Mouse (Mus musculus): ENCODE measurements around the gene Acod1. TPM values are rescaled to one million over a fixed set of nuclear protein-coding genes. Genes with fewer than 3 reads are reported as not detected.

The Acod1 gene
- polyA plus RNA-seq, 1 experiment from 2014 or later: not detected

DNA sequence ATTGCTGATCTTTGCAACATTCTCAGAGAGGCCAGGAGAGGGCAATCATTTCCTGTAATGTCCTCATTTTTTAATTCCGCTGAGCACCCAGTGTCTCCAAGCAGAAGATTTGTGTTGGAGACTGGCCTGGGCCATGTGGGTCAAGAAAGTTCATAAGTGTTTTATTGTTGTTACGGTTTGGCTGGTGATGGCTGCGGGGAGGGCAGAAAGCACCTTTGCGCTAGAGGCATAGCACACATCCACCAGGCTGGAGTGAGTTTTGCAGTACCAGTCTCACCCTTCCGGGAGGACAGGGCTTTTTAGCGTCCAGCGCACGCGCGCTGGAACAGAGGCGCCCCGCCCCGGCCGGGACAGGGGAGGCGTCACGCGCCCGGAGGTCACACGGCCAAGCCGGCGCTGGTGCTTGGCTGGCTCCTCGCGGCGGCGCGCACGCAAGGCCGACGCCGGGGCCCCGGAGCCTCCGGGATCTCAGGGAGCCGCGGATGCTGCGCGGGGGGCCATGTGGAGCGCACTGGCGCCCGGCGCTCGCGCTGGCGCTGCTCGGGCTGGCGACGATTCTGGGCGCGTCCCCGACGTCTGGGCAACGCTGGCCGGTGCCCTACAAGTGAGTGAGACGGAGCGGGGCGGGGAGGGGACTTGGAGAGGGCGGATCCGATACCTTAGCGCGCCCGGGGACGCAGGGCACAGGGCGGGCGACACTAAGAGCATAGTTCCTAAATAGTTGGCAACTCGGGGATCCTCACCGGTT lies 23.3 kb downstream of the Acod1 start, which contains the start of gene Cln5:
Gene Cln5, plus strand, starts transcription at position 353 of the 748 bp plus-strand sequence.
- H3K4me2 ChIP-seq (replicated peaks): peak within 1 kb of the TSS; percentile 69
- H3K9me3 ChIP-seq (ENCODE audit: control insufficient read depth, low read length): no peaks in the 10 kb centered on the region
- peak; percentile 96 for ATAC-seq (ENCODE audit: low FRiP score)
- H3K27ac ChIP-seq: peak within 1 kb of the TSS; percentile 75
- H3K27me3 ChIP-seq (ENCODE audit: control insufficient read depth, insufficient read depth, low read length): no peaks in the 10 kb centered on the region
- peak within 1 kb of the TSS; percentile 73 for H3K9ac ChIP-seq
- H3K4me3 ChIP-seq (replicated peaks; ENCODE audit: low read length): peak within 1 kb of the TSS; percentile 69
- H3K36me3 ChIP-seq (replicated peaks; ENCODE audit: control insufficient read depth, insufficient read depth): peaks cover 11% of the 10 kb centered on the region; the same call in 1 of the 2 replicates
- WGBS: under 1% methylated on average over 65 of the region's 65 CpGs
- peak; percentile 93 for DNase-seq (ENCODE audit: low spot score)
- peaks cover 7% of the 10 kb centered on the region for H3K4me1 ChIP-seq (replicated peaks; ENCODE audit: control insufficient read depth, insufficient read depth, low read length)

DNA sequence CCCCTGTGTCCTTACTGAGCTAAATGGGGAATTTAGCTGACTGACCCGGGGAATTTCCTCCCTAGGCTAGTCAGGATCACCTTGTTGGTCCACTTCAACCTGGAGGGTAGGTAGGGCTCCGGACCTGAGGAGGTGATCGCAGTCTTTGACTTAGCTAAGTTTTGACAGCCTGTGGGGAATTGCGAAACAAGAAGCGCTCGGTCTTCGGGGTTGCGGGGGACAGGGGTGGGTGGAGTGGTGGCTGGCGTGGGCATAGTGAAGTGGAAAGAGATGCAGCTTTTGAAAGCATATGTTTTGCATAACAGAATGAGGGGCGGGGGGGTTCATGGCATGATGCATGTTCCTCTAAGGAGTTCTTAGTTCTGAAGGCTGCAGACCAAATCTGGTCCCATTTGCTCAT lies 24.0 kb downstream of the Acod1 start:
- H3K4me1 ChIP-seq (replicated peaks; ENCODE audit: control insufficient read depth, insufficient read depth, low read length): peaks cover 7% of the 10 kb centered on the region
- no peaks in the 10 kb centered on the region for H3K9me3 ChIP-seq (ENCODE audit: control insufficient read depth, low read length)
- H3K9ac ChIP-seq: peak overlapping the region; percentile 73
- no peak for ATAC-seq (ENCODE audit: low FRiP score)
- peak overlapping the region; percentile 69 for H3K4me2 ChIP-seq (replicated peaks)
- WGBS: 4% methylated on average over 10 of the region's 10 CpGs
- H3K4me3 ChIP-seq (replicated peaks; ENCODE audit: low read length): peak overlapping the region; percentile 69
- no peak for DNase-seq (ENCODE audit: low spot score)
- no peaks in the 10 kb centered on the region for H3K27me3 ChIP-seq (ENCODE audit: control insufficient read depth, insufficient read depth, low read length)
- no peak overlapping the region for H3K27ac ChIP-seq
- H3K36me3 ChIP-seq (replicated peaks; ENCODE audit: control insufficient read depth, insufficient read depth): peaks cover 11% of the 10 kb centered on the region; the same call in 1 of the 2 replicates

DNA sequence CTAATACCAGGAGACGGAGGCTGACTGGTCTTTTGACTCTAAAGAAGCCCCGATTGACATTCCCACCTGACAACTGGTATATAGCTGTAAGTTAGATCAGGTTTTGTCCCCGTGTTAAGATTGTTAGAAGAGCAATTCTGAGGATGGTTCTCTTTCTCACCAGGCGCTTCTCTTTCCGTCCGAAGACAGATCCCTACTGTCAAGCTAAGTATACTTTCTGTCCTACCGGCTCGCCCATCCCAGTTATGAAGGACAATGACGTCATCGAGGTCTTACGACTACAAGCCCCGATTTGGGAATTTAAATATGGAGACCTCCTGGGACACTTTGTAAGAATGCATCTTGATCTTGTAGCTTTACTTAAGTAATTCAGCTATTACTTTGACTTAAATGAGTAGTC lies 24.7 kb downstream of the Acod1 start:
- no peak overlapping the region for H3K27ac ChIP-seq
- H3K9me3 ChIP-seq (ENCODE audit: control insufficient read depth, low read length): no peaks in the 10 kb centered on the region
- ATAC-seq (ENCODE audit: low FRiP score): no peak
- no peak overlapping the region for H3K4me2 ChIP-seq (replicated peaks)
- H3K4me1 ChIP-seq (replicated peaks; ENCODE audit: control insufficient read depth, insufficient read depth, low read length): peaks cover 7% of the 10 kb centered on the region
- no peak overlapping the region for H3K9ac ChIP-seq
- no peaks in the 10 kb centered on the region for H3K27me3 ChIP-seq (ENCODE audit: control insufficient read depth, insufficient read depth, low read length)
- no peak for DNase-seq (ENCODE audit: low spot score)
- peaks cover 15% of the 10 kb centered on the region; the same call in 1 of the 2 replicates for H3K36me3 ChIP-seq (replicated peaks; ENCODE audit: control insufficient read depth, insufficient read depth)
- 93% methylated on average over 12 of the region's 12 CpGs for WGBS
- H3K4me3 ChIP-seq (replicated peaks; ENCODE audit: low read length): no peak overlapping the region

DNA sequence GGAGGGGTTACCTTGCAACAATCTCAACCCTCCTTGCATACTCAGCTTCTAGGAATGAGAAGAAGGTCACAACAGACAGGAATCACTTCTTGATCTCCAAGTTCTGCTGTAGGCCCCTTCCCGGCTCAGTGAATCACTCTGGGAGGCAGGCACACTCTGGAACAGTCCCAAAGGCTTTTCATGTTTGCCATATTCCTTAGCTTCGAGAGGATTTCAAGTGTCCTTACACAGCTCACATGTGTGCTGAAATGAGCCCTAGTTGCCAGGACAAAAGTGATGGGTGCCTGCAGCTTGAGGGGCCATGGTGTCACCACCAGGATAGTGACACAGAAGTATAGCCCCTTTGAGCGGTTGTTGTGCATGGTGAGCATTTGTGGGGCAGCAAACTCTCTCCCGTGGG lies 26.0 kb downstream of the Acod1 start:
- ATAC-seq (ENCODE audit: low FRiP score) (no peak), DNase-seq (ENCODE audit: low spot score) (no peak)
- peaks cover 26% of the 10 kb centered on the region for H3K36me3 ChIP-seq (replicated peaks; ENCODE audit: control insufficient read depth, insufficient read depth)
- no peak overlapping the region for H3K4me2 ChIP-seq (replicated peaks)
- no peak overlapping the region for H3K9ac ChIP-seq
- no peak overlapping the region for H3K4me3 ChIP-seq (replicated peaks; ENCODE audit: low read length)
- H3K4me1 ChIP-seq (replicated peaks; ENCODE audit: control insufficient read depth, insufficient read depth, low read length): peaks cover 7% of the 10 kb centered on the region
- H3K27me3 ChIP-seq (ENCODE audit: control insufficient read depth, insufficient read depth, low read length): no peaks in the 10 kb centered on the region
- H3K9me3 ChIP-seq (ENCODE audit: control insufficient read depth, low read length): no peaks in the 10 kb centered on the region
- no peak overlapping the region for H3K27ac ChIP-seq
- 93% methylated on average over 4 of the region's 4 CpGs for WGBS

DNA sequence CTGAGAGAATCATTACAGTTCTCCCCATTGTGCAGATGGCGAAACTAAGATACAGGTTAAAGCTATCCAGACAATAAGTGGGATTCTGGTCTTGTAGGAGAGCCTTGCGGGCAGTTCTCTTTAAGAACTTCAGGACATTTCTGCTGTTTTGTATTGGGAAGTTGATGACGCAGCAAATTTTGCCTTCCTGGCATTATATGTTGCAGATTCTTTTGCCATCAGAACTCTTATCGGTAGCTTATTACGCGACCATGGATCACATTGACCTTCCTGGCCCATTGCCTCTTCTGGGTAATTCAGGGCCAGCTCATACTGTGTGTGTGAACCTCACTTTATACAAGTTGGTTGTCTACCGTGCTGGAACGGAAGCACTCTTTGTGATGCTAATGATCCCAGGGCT lies 27.0 kb downstream of the Acod1 start:
- Histone ChIP-seq H3K27me3 (ENCODE audit: control insufficient read depth, insufficient read depth, low read length) (no peaks in the 10 kb centered on the region), H3K36me3 (replicated peaks; ENCODE audit: control insufficient read depth, insufficient read depth) (peaks cover 32% of the 10 kb centered on the region), H3K4me3 (replicated peaks; ENCODE audit: low read length) (no peak overlapping the region), H3K4me1 (replicated peaks; ENCODE audit: control insufficient read depth, insufficient read depth, low read length) (peaks cover 7% of the 10 kb centered on the region), H3K4me2 (replicated peaks) (no peak overlapping the region), H3K27ac (no peak overlapping the region), H3K9ac (no peak overlapping the region), H3K9me3 (ENCODE audit: control insufficient read depth, low read length) (no peaks in the 10 kb centered on the region)
- 77% methylated on average over 8 of the region's 8 CpGs for WGBS
- ATAC-seq (ENCODE audit: low FRiP score) (no peak), DNase-seq (ENCODE audit: low spot score) (no peak)

DNA sequence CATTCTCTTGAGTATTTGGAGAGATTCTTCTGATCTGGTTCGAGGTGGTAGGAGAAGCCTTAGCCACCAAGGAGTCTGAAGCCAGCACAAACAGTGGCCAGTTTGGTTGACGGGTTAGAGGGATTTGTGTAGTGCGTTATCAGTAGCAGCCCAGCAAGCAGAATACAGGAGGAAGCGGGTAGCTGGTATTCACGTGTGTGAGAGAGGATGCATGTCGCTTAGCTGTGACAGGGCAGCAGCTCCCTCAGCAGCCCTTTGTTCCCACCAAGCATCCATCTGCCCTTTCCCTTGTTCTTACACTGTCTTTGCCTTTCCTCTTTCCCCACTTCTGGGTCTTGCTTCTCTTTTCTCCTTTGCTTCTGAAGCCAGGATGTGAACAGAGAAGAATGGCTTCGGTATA lies 28.4 kb downstream of the Acod1 start:
- H3K4me1 ChIP-seq (replicated peaks; ENCODE audit: control insufficient read depth, insufficient read depth, low read length): peaks cover 7% of the 10 kb centered on the region
- DNase-seq (ENCODE audit: low spot score) (no peak), ATAC-seq (ENCODE audit: low FRiP score) (no peak)
- no peak overlapping the region for H3K4me3 ChIP-seq (replicated peaks; ENCODE audit: low read length)
- H3K9ac ChIP-seq: no peak overlapping the region
- H3K36me3 ChIP-seq (replicated peaks; ENCODE audit: control insufficient read depth, insufficient read depth): peaks cover 32% of the 10 kb centered on the region
- H3K9me3 ChIP-seq (ENCODE audit: control insufficient read depth, low read length): no peaks in the 10 kb centered on the region
- no peak overlapping the region for H3K27ac ChIP-seq
- H3K27me3 ChIP-seq (ENCODE audit: control insufficient read depth, insufficient read depth, low read length): no peaks in the 10 kb centered on the region
- no peak overlapping the region for H3K4me2 ChIP-seq (replicated peaks)
- 74% methylated on average over 7 of the region's 7 CpGs for WGBS

DNA sequence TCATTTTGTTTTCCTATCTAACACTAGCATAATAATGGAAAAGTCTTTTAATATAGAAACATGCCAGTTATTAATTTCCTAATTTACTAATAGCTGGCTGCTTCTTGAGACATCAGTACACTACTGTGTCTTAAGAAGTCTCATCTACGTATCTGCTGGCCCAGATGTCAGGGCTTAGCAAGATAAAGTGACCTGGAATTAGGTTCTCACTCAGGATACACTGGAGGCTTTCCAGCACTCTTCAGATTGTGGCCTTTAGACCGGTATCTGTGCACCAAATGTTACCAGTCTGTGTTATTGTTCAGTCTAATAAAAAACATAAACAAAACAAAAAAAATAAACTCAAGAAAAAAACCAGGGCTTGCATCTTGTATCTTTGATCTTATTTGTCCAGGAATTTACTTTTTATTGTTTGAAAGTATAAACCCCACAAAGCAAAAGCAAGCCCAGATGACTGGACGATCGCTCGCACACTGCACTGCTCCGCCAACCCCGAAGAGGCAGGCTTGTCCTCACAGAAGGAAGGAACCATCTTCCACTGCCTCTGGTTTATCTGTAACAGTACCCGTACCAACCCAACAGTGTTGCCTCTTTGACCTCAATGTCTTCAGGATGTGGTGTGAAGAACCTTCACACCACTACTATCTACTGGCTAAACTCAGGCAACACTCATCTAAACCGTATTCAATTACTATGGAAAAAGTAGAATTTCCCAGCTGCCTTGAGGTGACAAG lies 30.7 kb downstream of the Acod1 start:
- H3K9me3 ChIP-seq (ENCODE audit: control insufficient read depth, low read length): no peaks in the 10 kb centered on the region
- WGBS: 94% methylated on average over 9 of the region's 9 CpGs

DNA sequence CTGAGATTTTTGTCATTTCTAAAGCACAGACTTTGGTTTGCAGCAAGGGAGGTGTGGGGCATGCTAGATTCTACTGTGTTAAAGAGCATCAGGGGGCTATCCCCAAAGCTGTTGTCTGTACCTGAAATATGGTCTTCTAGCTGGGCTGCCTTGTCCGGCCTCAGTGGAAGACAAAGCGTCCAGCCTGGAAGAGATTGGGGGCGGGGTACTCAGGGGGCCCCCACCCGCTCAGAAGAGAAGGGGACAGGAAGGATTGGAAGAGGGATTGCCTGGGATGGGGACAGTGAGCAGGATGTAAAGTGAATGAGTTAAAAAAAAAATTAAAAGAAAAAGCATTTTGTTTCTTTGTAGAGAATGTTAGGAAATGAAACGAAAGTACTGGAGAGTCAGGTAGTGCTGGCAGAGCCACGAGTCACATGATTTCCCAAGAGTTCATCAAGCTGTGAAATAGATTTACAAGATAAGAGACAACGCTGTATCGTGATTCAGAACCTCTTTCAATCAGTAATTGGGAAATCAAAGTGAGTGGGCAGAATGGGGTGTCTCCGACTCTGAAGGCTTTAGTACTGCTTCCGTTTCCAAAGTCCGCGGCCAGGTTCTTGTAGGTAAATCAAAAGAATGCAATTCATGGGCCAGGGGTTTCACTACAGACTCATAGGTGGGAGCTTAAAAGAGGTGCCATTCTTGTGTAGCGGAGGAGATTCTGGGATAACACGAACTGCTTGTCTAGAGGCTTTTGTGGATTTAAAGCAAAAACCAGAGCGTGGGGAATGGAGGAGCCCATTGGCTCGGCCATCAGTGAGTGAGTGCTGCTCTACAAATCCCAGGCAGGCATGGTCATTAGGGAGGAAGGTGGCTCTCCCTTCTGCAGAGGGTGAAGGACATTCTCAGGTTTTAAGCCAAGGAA lies 31.5 kb downstream of the Acod1 start:
- Histone ChIP-seq H3K4me2 (replicated peaks) (no peak overlapping the region), H3K27ac (no peak overlapping the region), H3K9me3 (ENCODE audit: control insufficient read depth, low read length) (no peaks in the 10 kb centered on the region), H3K9ac (no peak overlapping the region), H3K36me3 (replicated peaks; ENCODE audit: control insufficient read depth, insufficient read depth) (peaks cover 32% of the 10 kb centered on the region), H3K4me1 (replicated peaks; ENCODE audit: control insufficient read depth, insufficient read depth, low read length) (no peaks in the 10 kb centered on the region), H3K27me3 (ENCODE audit: control insufficient read depth, insufficient read depth, low read length) (no peaks in the 10 kb centered on the region), H3K4me3 (replicated peaks; ENCODE audit: low read length) (no peak overlapping the region)
- DNase-seq (ENCODE audit: low spot score) (no peak), ATAC-seq (ENCODE audit: low FRiP score) (no peak)
- 89% methylated on average over 16 of the region's 16 CpGs for WGBS

More for the DNA sequence above, 30.7 kb downstream of the Acod1 start:
- H3K27me3 ChIP-seq (ENCODE audit: control insufficient read depth, insufficient read depth, low read length): no peaks in the 10 kb centered on the region
- no peak overlapping the region for H3K4me2 ChIP-seq (replicated peaks)
- H3K36me3 ChIP-seq (replicated peaks; ENCODE audit: control insufficient read depth, insufficient read depth): peaks cover 32% of the 10 kb centered on the region
- no peak overlapping the region for H3K4me3 ChIP-seq (replicated peaks; ENCODE audit: low read length)
- H3K4me1 ChIP-seq (replicated peaks; ENCODE audit: control insufficient read depth, insufficient read depth, low read length): no peaks in the 10 kb centered on the region
- no peak overlapping the region for H3K27ac ChIP-seq
- ATAC-seq (ENCODE audit: low FRiP score): no peak
- no peak overlapping the region for H3K9ac ChIP-seq
- no peak for DNase-seq (ENCODE audit: low spot score)

Measured in hindbrain, embryonic 14.5 days (tissue).